In the genomic region with DNA sequence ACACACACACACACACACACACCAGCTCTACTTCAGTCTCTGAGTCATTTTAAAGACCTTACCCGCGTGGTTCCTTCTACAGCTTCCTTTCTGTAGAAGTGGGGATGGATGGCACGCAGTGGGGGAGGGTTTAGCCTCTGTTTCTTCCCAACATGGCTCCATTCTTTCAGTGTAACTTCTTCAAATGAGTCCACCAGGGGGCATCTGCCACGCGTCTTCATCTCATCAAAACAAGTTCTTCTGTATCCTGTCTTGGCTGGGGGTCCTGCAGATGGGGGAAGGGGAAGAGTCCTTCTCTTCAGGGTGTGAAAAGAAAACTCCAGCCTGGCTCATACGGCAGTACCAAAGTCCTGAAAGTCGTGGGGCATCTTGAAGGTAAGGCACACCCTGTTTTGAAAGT, we compare ENCODE assay signal across 13 mouse cellular contexts. TPM values are rescaled to one million over a fixed set of nuclear protein-coding genes. Genes with fewer than 3 reads are reported as not detected.
DNase-seq lines count a peak whose midpoint lies in the region; ATAC-seq and TF ChIP-seq lines count a peak whose summit lies in the region.
"Had no signal": no experiment of that assay in that cellular context is flagged by ENCODE, and none has a peak within 500 bp of the region (broad histone marks: within the 10 kb centered on the region; RNA-seq: fewer than 3 reads in every experiment).

No protein-coding gene starts in this region.

- no peak for TF ChIP-seq RAD21 in MEL (IDR thresholded peaks at IDR 0.05; ENCODE audit: low read depth, low read length)

- no peak overlapping the region for H3K9ac ChIP-seq in embryonic facial prominence, embryonic 13.5 days
- no peak overlapping the region for H3K9ac ChIP-seq in liver, postnatal 0 days (replicated peaks)
- no peak overlapping the region for H3K9ac ChIP-seq in liver, embryonic 11.5 days (ENCODE audit: low read depth, low read length)
- H3K9ac ChIP-seq in MEL (ENCODE audit: control insufficient read depth, low read depth, low read length, poor library complexity, severe bottlenecking) = no peak overlapping the region
- H3K9ac ChIP-seq in stomach, embryonic 14.5 days (replicated peaks; ENCODE audit: low read depth, low read length) = no peak overlapping the region

- ATAC-seq in embryonic facial prominence, embryonic 13.5 days (ENCODE audit: insufficient number of reproducible peaks, insufficient read depth, low FRiP score, low TSS enrichment, low read depth) = no peak
- ATAC-seq in liver, postnatal 0 days = no peak
- ATAC-seq in liver, embryonic 11.5 days (replicated peaks; ENCODE audit: low FRiP score) = no peak
- no peak for ATAC-seq in stomach, embryonic 14.5 days (ENCODE audit: insufficient number of reproducible peaks, insufficient read depth, low FRiP score, low read depth)
- ATAC-seq: midbrain, embryonic 16.5 days had no signal

- H3K27me3 ChIP-seq in embryonic facial prominence, embryonic 13.5 days = 0 out of 2 replicates have a peak, but pooled peaks cover 5% of the 10 kb centered on the region
- no peaks in the 10 kb centered on the region; the same call in 1 of the 2 replicates for H3K27me3 ChIP-seq in embryonic facial prominence, embryonic 10.5 days (replicated peaks; ENCODE audit: low read depth, poor library complexity, severe bottlenecking)
- H3K27me3 ChIP-seq in liver, postnatal 0 days (ENCODE audit: insufficient read depth, low read length) = no peaks in the 10 kb centered on the region
- H3K27me3 ChIP-seq in liver, embryonic 11.5 days (replicated peaks; ENCODE audit: control insufficient read depth, insufficient read depth, low read length) = 0 out of 2 replicates have a peak, but pooled peaks cover 3% of the 10 kb centered on the region
- H3K27me3 ChIP-seq in MEL (ENCODE audit: control insufficient read depth in 1 of 2, insufficient read depth in 2 of 2, low read length in 2 of 2) = peaks cover 22 to 25% of the 10 kb centered on the region in 2 experiments
- H3K27me3 ChIP-seq in stomach, embryonic 14.5 days (ENCODE audit: control insufficient read depth, insufficient read depth, low read length) = no peaks in the 10 kb centered on the region
- H3K27me3 ChIP-seq in limb, embryonic 10.5 days (ENCODE audit: low read depth, poor library complexity, severe bottlenecking) = peaks cover 4% of the 10 kb centered on the region; the same call in 1 of the 2 replicates

- H3K4me1 ChIP-seq in embryonic facial prominence, embryonic 13.5 days = peaks cover 17% of the 10 kb centered on the region
- H3K4me1 ChIP-seq in embryonic facial prominence, embryonic 10.5 days = peaks cover 23% of the 10 kb centered on the region
- H3K4me1 ChIP-seq in liver, postnatal 0 days (ENCODE audit: insufficient read depth) = no peaks in the 10 kb centered on the region
- no peaks in the 10 kb centered on the region for H3K4me1 ChIP-seq in liver, embryonic 11.5 days (replicated peaks; ENCODE audit: control insufficient read depth, insufficient read depth, low read length)
- H3K4me1 ChIP-seq in MEL (ENCODE audit: control insufficient read depth in 1 of 2, insufficient read depth in 2 of 2, low read length in 2 of 2) = no peaks in the 10 kb centered on the region
- peaks cover 18% of the 10 kb centered on the region for H3K4me1 ChIP-seq in stomach, embryonic 14.5 days (ENCODE audit: control insufficient read depth, insufficient read depth, low read length)
- H3K4me1 ChIP-seq in limb, embryonic 10.5 days = peaks cover 13% of the 10 kb centered on the region

- TF ChIP-seq CTCF in liver, postnatal 0 days (IDR thresholded peaks at IDR 0.05; ENCODE audit: low read depth) = 0 out of 2 replicates have a peak, but pooled peaks have one; percentile 16
- peak in 2 of 3 experiments; percentile 6 to 29; a peak in 1 of 6 replicates for TF ChIP-seq CTCF in MEL (IDR thresholded peaks at IDR 0.05 in 2 of 3, conservative IDR thresholded peaks at IDR 0.05 in 1 of 3; ENCODE audit: control insufficient read depth in 1 of 3, insufficient read depth in 1 of 3, low read depth in 2 of 3, low read length in 3 of 3, poor library complexity in 1 of 3, severe bottlenecking in 1 of 3)

- WGBS in embryonic facial prominence, embryonic 13.5 days = 36% methylated on average over 7 of the region's 7 CpGs
- WGBS in embryonic facial prominence, embryonic 10.5 days = 42% methylated on average over 7 of the region's 7 CpGs
- WGBS in liver, postnatal 0 days (ENCODE audit: insufficient replicate concordance) = 38% methylated on average over 7 of the region's 7 CpGs
- WGBS in liver, embryonic 11.5 days = 44% methylated on average over 7 of the region's 7 CpGs
- 42% methylated on average over 7 of the region's 7 CpGs for WGBS in stomach, embryonic 14.5 days
- WGBS in limb, embryonic 10.5 days = 54% methylated on average over 7 of the region's 7 CpGs

- H3K27ac ChIP-seq in embryonic facial prominence, embryonic 13.5 days = peak overlapping the region; percentile 44; the same call in 1 of the 2 replicates
- H3K27ac ChIP-seq in embryonic facial prominence, embryonic 10.5 days (replicated peaks) = no peak overlapping the region
- H3K27ac ChIP-seq in liver, postnatal 0 days (ENCODE audit: low read depth) = no peak overlapping the region
- H3K27ac ChIP-seq in liver, embryonic 11.5 days (ENCODE audit: low read depth, low read length) = no peak overlapping the region
- H3K27ac ChIP-seq in MEL (ENCODE audit: control insufficient read depth, low read depth, low read length) = no peak overlapping the region
- H3K27ac ChIP-seq in stomach, embryonic 14.5 days (ENCODE audit: low read length) = peak overlapping the region; percentile 81
- H3K27ac ChIP-seq in limb, embryonic 10.5 days = no peak overlapping the region
- H3K27ac ChIP-seq: hindbrain, embryonic 10.5 days had no signal

- no peaks in the 10 kb centered on the region for H3K79me2 ChIP-seq in MEL (ENCODE audit: control insufficient read depth, insufficient read depth, low read length, poor library complexity)

- H3K4me3 ChIP-seq in embryonic facial prominence, embryonic 13.5 days = no peak overlapping the region
- H3K4me3 ChIP-seq in embryonic facial prominence, embryonic 10.5 days = no peak overlapping the region
- H3K4me3 ChIP-seq in liver, postnatal 0 days (ENCODE audit: low read depth, low read length) = no peak overlapping the region
- H3K4me3 ChIP-seq in liver, embryonic 11.5 days (ENCODE audit: low read depth, low read length) = no peak overlapping the region
- H3K4me3 ChIP-seq in MEL (ENCODE audit: control insufficient read depth in 1 of 2, insufficient read depth in 1 of 2, low read depth in 2 of 2, low read length in 2 of 2) = no peak overlapping the region
- no peak overlapping the region for H3K4me3 ChIP-seq in stomach, embryonic 14.5 days (ENCODE audit: low read depth, low read length)
- no peak overlapping the region for H3K4me3 ChIP-seq in limb, embryonic 10.5 days
- H3K4me3 ChIP-seq: hindbrain, embryonic 10.5 days had no signal

- DNase-seq in embryonic facial prominence, embryonic 10.5 days (ENCODE audit: low spot score) = no peak
- DNase-seq in liver, postnatal 0 days = no peak
- no peak for DNase-seq in liver, embryonic 11.5 days (ENCODE audit: low spot score)
- peak; percentile 22 for DNase-seq in MEL (ENCODE audit: low read depth, low spot score)
- no peak for DNase-seq in spleen, postnatal 14 days (ENCODE audit: low spot score in 2 of 2)
- no peak for DNase-seq in limb, embryonic 10.5 days (ENCODE audit: low spot score)

- TF ChIP-seq POLR2A in MEL (IDR thresholded peaks at IDR 0.05; ENCODE audit: control insufficient read depth in 1 of 2, insufficient read depth in 1 of 2, low read depth in 1 of 2, low read length in 2 of 2, poor library complexity in 1 of 2) = no peak

- no peak for TF ChIP-seq EP300 in liver, postnatal 0 days (IDR thresholded peaks at IDR 0.05; ENCODE audit: low read depth)
- no peak for TF ChIP-seq EP300 in MEL (IDR thresholded peaks at IDR 0.05; ENCODE audit: low read depth in 1 of 2, low read length in 2 of 2)

- no peaks in the 10 kb centered on the region for H3K9me3 ChIP-seq in embryonic facial prominence, embryonic 13.5 days
- H3K9me3 ChIP-seq in embryonic facial prominence, embryonic 10.5 days = no peaks in the 10 kb centered on the region
- no peaks in the 10 kb centered on the region for H3K9me3 ChIP-seq in liver, postnatal 0 days (ENCODE audit: low read length)
- H3K9me3 ChIP-seq in liver, embryonic 11.5 days (ENCODE audit: control insufficient read depth, low read length) = no peaks in the 10 kb centered on the region
- no peaks in the 10 kb centered on the region for H3K9me3 ChIP-seq in MEL (replicated peaks; ENCODE audit: insufficient read depth, low read length)
- no peaks in the 10 kb centered on the region for H3K9me3 ChIP-seq in stomach, embryonic 14.5 days (ENCODE audit: control insufficient read depth, low read depth, low read length)
- no peaks in the 10 kb centered on the region for H3K9me3 ChIP-seq in limb, embryonic 10.5 days (replicated peaks)
- H3K9me3 ChIP-seq: hindbrain, embryonic 10.5 days had no signal

- no peak overlapping the region for H3K4me2 ChIP-seq in embryonic facial prominence, embryonic 13.5 days
- no peak overlapping the region for H3K4me2 ChIP-seq in liver, postnatal 0 days (ENCODE audit: low read depth, low read length)
- H3K4me2 ChIP-seq in liver, embryonic 11.5 days = no peak overlapping the region
- no peak overlapping the region for H3K4me2 ChIP-seq in stomach, embryonic 14.5 days (replicated peaks; ENCODE audit: low read depth, low read length)

- H3K36me3 ChIP-seq in embryonic facial prominence, embryonic 13.5 days = no peaks in the 10 kb centered on the region
- H3K36me3 ChIP-seq in embryonic facial prominence, embryonic 10.5 days (replicated peaks) = no peaks in the 10 kb centered on the region
- H3K36me3 ChIP-seq in liver, postnatal 0 days (replicated peaks; ENCODE audit: insufficient read depth, low read length) = no peaks in the 10 kb centered on the region
- H3K36me3 ChIP-seq in liver, embryonic 11.5 days (ENCODE audit: control insufficient read depth, insufficient read depth, low read length) = no peaks in the 10 kb centered on the region
- H3K36me3 ChIP-seq in MEL (ENCODE audit: control insufficient read depth in 1 of 2, insufficient read depth in 2 of 2, low read length in 2 of 2) = no peaks in the 10 kb centered on the region
- H3K36me3 ChIP-seq in stomach, embryonic 14.5 days (ENCODE audit: control insufficient read depth, insufficient read depth, low read length) = no peaks in the 10 kb centered on the region
- no peaks in the 10 kb centered on the region for H3K36me3 ChIP-seq in limb, embryonic 10.5 days
- H3K36me3 ChIP-seq: hindbrain, embryonic 10.5 days had no signal

RNA-seq across cellular contexts. Expression of a gene that starts 0.3 kb away (rescaled TPM):
- polyA plus RNA-seq in embryonic facial prominence, embryonic 13.5 days (2015; fragmentation: Nextera tagmentation; extraction: Ambion mirVana) = 1.2 and 1.4 TPM in 2 replicates
- polyA plus RNA-seq in embryonic facial prominence, embryonic 10.5 days (2016; fragmentation: Nextera tagmentation; extraction: Ambion mirVana) = not detected in 2 replicates
- not detected in 2 replicates for polyA plus RNA-seq in liver, postnatal 0 days (2015; fragmentation: Nextera tagmentation; extraction: Ambion mirVana)
- 0.10 TPM in 1 of 2 replicates, not detected in the other for polyA plus RNA-seq in liver, embryonic 11.5 days (2014; fragmentation: Nextera tagmentation; extraction: Ambion mirVana)
- total RNA-seq in MEL (2012; rRNA removed) = not detected in 2 replicates
- polyA plus RNA-seq in MEL (2012; ENCODE audit: insufficient read depth in 1 of 2, insufficient read length in 2 of 2, low read depth in 1 of 2, low replicate concordance in 2 of 2, missing spikeins in 1 of 2) = not detected
- polyA plus RNA-seq in stomach, embryonic 14.5 days (2014; fragmentation: Nextera tagmentation; extraction: Ambion mirVana) = 2.3 and 2.9 TPM in 2 replicates
- polyA plus RNA-seq in limb, embryonic 10.5 days (2016; fragmentation: Nextera tagmentation; extraction: Ambion mirVana) = not detected in 2 replicates
- total RNA-seq: gastrocnemius, postnatal 4 days had no signal
- polyA plus RNA-seq: forebrain, embryonic 11.5 days; hindbrain, embryonic 10.5 days; midbrain, embryonic 16.5 days; urinary bladder, adult 2 months had no signal

RNA-seq across cellular contexts. Expression of a gene that starts 26.7 kb away (rescaled TPM):
- 24.5 and 25.5 TPM in 2 replicates for polyA plus RNA-seq in embryonic facial prominence, embryonic 13.5 days (2015; fragmentation: Nextera tagmentation; extraction: Ambion mirVana)
- 15.1 and 16.3 TPM in 2 replicates for polyA plus RNA-seq in embryonic facial prominence, embryonic 10.5 days (2016; fragmentation: Nextera tagmentation; extraction: Ambion mirVana)
- 2.7 and 2.9 TPM in 2 replicates for polyA plus RNA-seq in liver, postnatal 0 days (2015; fragmentation: Nextera tagmentation; extraction: Ambion mirVana)
- polyA plus RNA-seq in liver, embryonic 11.5 days (2014; fragmentation: Nextera tagmentation; extraction: Ambion mirVana) = 8.8 and 10.5 TPM in 2 replicates
- total RNA-seq in MEL (2012; rRNA removed) = 8.4 and 10.1 TPM in 2 replicates
- polyA plus RNA-seq in MEL (2012; ENCODE audit: insufficient read depth in 1 of 2, insufficient read length in 2 of 2, low read depth in 1 of 2, low replicate concordance in 2 of 2, missing spikeins in 1 of 2) = 10 to 100 TPM in 1 of 2 experiments, not detected in 1; 12.4 TPM
- 20.5 and 22.9 TPM in 2 replicates for polyA plus RNA-seq in stomach, embryonic 14.5 days (2014; fragmentation: Nextera tagmentation; extraction: Ambion mirVana)
- polyA plus RNA-seq in limb, embryonic 10.5 days (2016; fragmentation: Nextera tagmentation; extraction: Ambion mirVana) = 17.8 and 21.0 TPM in 2 replicates

RNA-seq across cellular contexts. Expression of a gene that starts 37.6 kb away (rescaled TPM):
- polyA plus RNA-seq in embryonic facial prominence, embryonic 13.5 days (2015; fragmentation: Nextera tagmentation; extraction: Ambion mirVana) = 0.52 TPM in 1 of 2 replicates, not detected in the other
- 0.29 and 0.40 TPM in 2 replicates for polyA plus RNA-seq in embryonic facial prominence, embryonic 10.5 days (2016; fragmentation: Nextera tagmentation; extraction: Ambion mirVana)
- polyA plus RNA-seq in liver, postnatal 0 days (2015; fragmentation: Nextera tagmentation; extraction: Ambion mirVana) = 0.09 TPM in 1 of 2 replicates, not detected in the other
- polyA plus RNA-seq in liver, embryonic 11.5 days (2014; fragmentation: Nextera tagmentation; extraction: Ambion mirVana) = 0.23 TPM in 1 of 2 replicates, not detected in the other
- total RNA-seq in MEL (2012; rRNA removed) = 0.16 and 0.19 TPM in 2 replicates
- polyA plus RNA-seq in MEL (2012; ENCODE audit: insufficient read depth in 1 of 2, insufficient read length in 2 of 2, low read depth in 1 of 2, low replicate concordance in 2 of 2, missing spikeins in 1 of 2) = under 1 TPM in 1 of 2 experiments, not detected in 1; 0.29 TPM
- polyA plus RNA-seq in stomach, embryonic 14.5 days (2014; fragmentation: Nextera tagmentation; extraction: Ambion mirVana) = not detected in 2 replicates
- polyA plus RNA-seq in limb, embryonic 10.5 days (2016; fragmentation: Nextera tagmentation; extraction: Ambion mirVana) = 0.16 and 0.20 TPM in 2 replicates
- polyA plus RNA-seq: forebrain, embryonic 11.5 days had no signal

RNA-seq across cellular contexts. Expression of a gene that starts 50.3 kb away (rescaled TPM):
- 23.5 and 26.4 TPM in 2 replicates for polyA plus RNA-seq in embryonic facial prominence, embryonic 13.5 days (2015; fragmentation: Nextera tagmentation; extraction: Ambion mirVana)
- 58.6 and 59.4 TPM in 2 replicates for polyA plus RNA-seq in embryonic facial prominence, embryonic 10.5 days (2016; fragmentation: Nextera tagmentation; extraction: Ambion mirVana)
- polyA plus RNA-seq in liver, postnatal 0 days (2015; fragmentation: Nextera tagmentation; extraction: Ambion mirVana) = 4.5 and 4.9 TPM in 2 replicates
- 35.5 and 40.5 TPM in 2 replicates for polyA plus RNA-seq in liver, embryonic 11.5 days (2014; fragmentation: Nextera tagmentation; extraction: Ambion mirVana)
- total RNA-seq in MEL (2012; rRNA removed) = 43.8 and 54.9 TPM in 2 replicates
- 10 to 100 TPM in 1 of 2 experiments, not detected in 1; 41.8 TPM for polyA plus RNA-seq in MEL (2012; ENCODE audit: insufficient read depth in 1 of 2, insufficient read length in 2 of 2, low read depth in 1 of 2, low replicate concordance in 2 of 2, missing spikeins in 1 of 2)
- polyA plus RNA-seq in stomach, embryonic 14.5 days (2014; fragmentation: Nextera tagmentation; extraction: Ambion mirVana) = 20.7 and 20.9 TPM in 2 replicates
- 60.1 and 62.2 TPM in 2 replicates for polyA plus RNA-seq in limb, embryonic 10.5 days (2016; fragmentation: Nextera tagmentation; extraction: Ambion mirVana)

RNA-seq across cellular contexts. Expression of a gene that starts 50.5 kb away (rescaled TPM):
- polyA plus RNA-seq in embryonic facial prominence, embryonic 13.5 days (2015; fragmentation: Nextera tagmentation; extraction: Ambion mirVana) = 144 and 153 TPM in 2 replicates
- 141 and 153 TPM in 2 replicates for polyA plus RNA-seq in embryonic facial prominence, embryonic 10.5 days (2016; fragmentation: Nextera tagmentation; extraction: Ambion mirVana)
- 73.2 and 81.4 TPM in 2 replicates for polyA plus RNA-seq in liver, postnatal 0 days (2015; fragmentation: Nextera tagmentation; extraction: Ambion mirVana)
- 127 and 132 TPM in 2 replicates for polyA plus RNA-seq in liver, embryonic 11.5 days (2014; fragmentation: Nextera tagmentation; extraction: Ambion mirVana)
- 114 and 129 TPM in 2 replicates for total RNA-seq in MEL (2012; rRNA removed)
- 100 to 1,000 TPM in 1 of 2 experiments, not detected in 1; 102 TPM for polyA plus RNA-seq in MEL (2012; ENCODE audit: insufficient read depth in 1 of 2, insufficient read length in 2 of 2, low read depth in 1 of 2, low replicate concordance in 2 of 2, missing spikeins in 1 of 2)
- polyA plus RNA-seq in stomach, embryonic 14.5 days (2014; fragmentation: Nextera tagmentation; extraction: Ambion mirVana) = 148 and 149 TPM in 2 replicates
- 141 and 147 TPM in 2 replicates for polyA plus RNA-seq in limb, embryonic 10.5 days (2016; fragmentation: Nextera tagmentation; extraction: Ambion mirVana)

Comparison
In these comparisons a context has a peak if more than half of its experiments do, and no peak if none do; other contexts are left out.
1. H3K27ac ChIP-seq: peak in embryonic facial prominence, embryonic 13.5 days (single experiment) and stomach, embryonic 14.5 days (single experiment); none in embryonic facial prominence, embryonic 10.5 days (single experiment), liver, postnatal 0 days (single experiment), liver, embryonic 11.5 days (single experiment), MEL (single experiment) and limb, embryonic 10.5 days (single experiment).